Mouse (Mus musculus) CH12.LX (cell line): ENCODE data around the gene Pamr1.

Experiments used
- CHD2 ChIP-seq: IDR thresholded peaks from 2 replicates; pipeline ENCODE4 v1.6.1; 2011; ENCODE audit warnings: low read length, improper control_type of control experiment
- CTCF ChIP-seq, 2 experiments: IDR thresholded peaks in 1 of 2; conservative IDR thresholded peaks in 1 of 2; 2 replicates each; pipeline ENCODE4 v1.5.1; 2011 to 2012; ENCODE audit warnings: low read depth in 2 of 2, low read length in 2 of 2, improper control_type of control experiment in 1 of 2, inconsistent platforms in 1 of 2, mild to moderate bottlenecking in 1 of 2, moderate library complexity in 1 of 2
- E2F4 ChIP-seq: IDR thresholded peaks from 2 replicates; pipeline ENCODE4 v1.6.1; 2011; ENCODE audit warnings: low read depth, low read length, improper control_type of control experiment; ENCODE audit not compliant: insufficient replicate concordance
- EP300 ChIP-seq: IDR thresholded peaks from 2 replicates; pipeline ENCODE4 v1.6.1; 2011; ENCODE audit warnings: low read length, improper control_type of control experiment
- KAT2A ChIP-seq: IDR thresholded peaks from 2 replicates; pipeline ENCODE4 v1.6.1; 2012; ENCODE audit warnings: low read length, improper control_type of control experiment, inconsistent platforms; ENCODE audit not compliant: insufficient replicate concordance
- POLR2A ChIP-seq: IDR thresholded peaks from 2 replicates; pipeline ENCODE4 v1.6.1; 2011; ENCODE audit warnings: low read depth, mild to moderate bottlenecking, improper control_type of control experiment, low read length
- SMC3 ChIP-seq: IDR thresholded peaks from 2 replicates; pipeline ENCODE4 v1.6.1; 2011; ENCODE audit warnings: low read depth, low read length, improper control_type of control experiment
- UBTF ChIP-seq: IDR thresholded peaks from 2 replicates; pipeline ENCODE4 v1.6.1; 2012; ENCODE audit warnings: low read depth, mild to moderate bottlenecking, inconsistent platforms, low read length, improper control_type of control experiment, moderate library complexity
- ZNF384 ChIP-seq: IDR thresholded peaks from 2 replicates; pipeline ENCODE4 v1.6.1; 2012; ENCODE audit warnings: low read depth, low read length, improper control_type of control experiment, inconsistent platforms

- TF ChIP-seq ZNF384, result no peak
- TF ChIP-seq UBTF, result no peak
- no peak for TF ChIP-seq SMC3
- no peak for TF ChIP-seq E2F4
- TF ChIP-seq KAT2A, result no peak
- no peak for TF ChIP-seq EP300
- no peak for TF ChIP-seq CTCF (conservative IDR thresholded peaks at IDR 0.05 in 1 of 2, IDR thresholded peaks at IDR 0.05 in 1 of 2; ENCODE audit: low read depth in 2 of 2, low read length in 2 of 2)
- no peak for TF ChIP-seq CHD2
- no peak for TF ChIP-seq POLR2A
These were observed 109.7 kb downstream of the Pamr1 start for GRCm38 (mm10) chr2:102659521-102659830.
